Mouse (Mus musculus) CH12.LX (cell line): ENCODE data around the gene Phlda1.

Experiments
- IRF4 ChIP-seq: IDR thresholded peaks from 2 replicates; pipeline ENCODE4 v1.6.1; 2014; ENCODE audit warnings: low read depth, mild to moderate bottlenecking, inconsistent platforms, low read length, improper control_type of control experiment
- POLR2A ChIP-seq: IDR thresholded peaks from 2 replicates; pipeline ENCODE4 v1.6.1; 2011; ENCODE audit warnings: low read depth, mild to moderate bottlenecking, improper control_type of control experiment, low read length
- ZNF384 ChIP-seq: IDR thresholded peaks from 2 replicates; pipeline ENCODE4 v1.6.1; 2012; ENCODE audit warnings: low read depth, low read length, improper control_type of control experiment, inconsistent platforms

- no peak for TF ChIP-seq ZNF384
- no peak for TF ChIP-seq POLR2A
- TF ChIP-seq IRF4, result no peak
Measured at GRCm38 (mm10) chr10:111509103-111509784, 3.2 kb downstream of the Phlda1 start.
